Mouse (Mus musculus) stomach, postnatal 0 days (tissue): Measurements from ENCODE around the gene Tas2r129.
"Not testable (repeated sequence)": the region's sequence is repeated elsewhere in the genome, so short reads cannot be mapped to it uniquely, and the experiment has no call there.

Source experiments
- CTCF ChIP-seq: IDR thresholded peaks from 2 replicates; pipeline ENCODE4 v1.5.1; 2016; ENCODE audit warnings: antibody characterized with exemption, low read depth, mild to moderate bottlenecking, moderate library complexity
- EP300 ChIP-seq: optimal IDR thresholded peaks from 2 replicates; pipeline ENCODE3; 2016; ENCODE audit warnings: antibody characterized with exemption

GRCm38 (mm10) chr6:132941376-132941775 lies 9.5 kb upstream of the Tas2r129 start:
- not testable (repeated sequence) for TF ChIP-seq EP300, CTCF
